In the genomic region with DNA sequence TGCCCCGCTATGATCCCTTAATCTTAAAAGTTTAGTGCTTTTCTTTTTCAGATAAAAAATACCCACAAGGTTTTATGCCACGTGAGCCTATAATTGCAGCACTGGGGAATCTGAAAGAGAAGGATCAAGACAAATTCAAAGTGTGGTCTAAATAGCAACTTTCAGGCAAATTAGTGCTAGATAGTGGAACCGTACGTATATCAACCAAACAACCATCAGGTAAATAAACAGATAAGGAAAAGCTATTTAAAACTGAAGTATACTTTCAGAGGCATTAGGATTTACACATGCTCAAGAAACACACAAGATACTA, we compare ENCODE assay signal across 1 mouse cellular context.
TF ChIP-seq lines count a peak whose summit lies in the region.

No protein-coding gene starts in this region.

TF ChIP-seq in MEL, 35 proteins besides CTCF, POLR2A, EP300 and RAD21:
- 0 out of 2 replicates have a peak, but pooled peaks have one; percentile 45 for TF ChIP-seq ETS1 (IDR thresholded peaks at IDR 0.05; ENCODE audit: low read depth, low read length)
- peak; percentile 99 for TF ChIP-seq ZMIZ1 (IDR thresholded peaks at IDR 0.05; ENCODE audit: low read depth, low read length)
- TF ChIP-seq POLR2AphosphoS5 (IDR thresholded peaks at IDR 0.05; ENCODE audit: borderline replicate concordance, low read depth, low read length): peak; percentile 75; the same call in 1 of the 2 replicates
- TF ChIP-seq HCFC1 (IDR thresholded peaks at IDR 0.05; ENCODE audit: low read depth, low read length): no peak
- TF ChIP-seq USF2 (IDR thresholded peaks at IDR 0.05; ENCODE audit: borderline replicate concordance in 1 of 2, insufficient read depth in 1 of 2, low read depth in 1 of 2, low read length in 2 of 2): no peak
- TF ChIP-seq TAL1 (IDR thresholded peaks at IDR 0.05; ENCODE audit: low read length): no peak
- TF ChIP-seq ZC3H11A (IDR thresholded peaks at IDR 0.05; ENCODE audit: low read depth, low read length): no peak
- TF ChIP-seq MAX (IDR thresholded peaks at IDR 0.05; ENCODE audit: low read length): no peak
- peak; percentile 19; the same call in 1 of the 2 replicates for TF ChIP-seq NELFE (IDR thresholded peaks at IDR 0.05; ENCODE audit: low read depth, low read length)
